Mouse (Mus musculus) liver, postnatal 0 days (tissue): ENCODE data around the gene Glrb. TPM values are rescaled to one million over a fixed set of nuclear protein-coding genes. Genes with fewer than 3 reads are reported as not detected.

Experiments used
- ATAC-seq: fragments of 200-750 bp; cut with Nextera tagmentation; 2 replicates; pipeline ENCODE4 v1.8.0; 2017; ENCODE audit warnings: mild to moderate bottlenecking, moderate library complexity
- DNase-seq: peaks from one replicate; pipeline ENCODE4 v3.0.0-alpha.2; 2016
- H3K27ac ChIP-seq: fragments of 300-500 bp; sonication (generic); 2 replicates; pipeline ENCODE4 v1.5.1; 2014; ENCODE audit warnings: antibody characterized with exemption, moderate library complexity, mild to moderate bottlenecking, low read depth
- H3K27me3 ChIP-seq: fragments of 300-500 bp; sonication (generic); 2 replicates; pipeline ENCODE4 v1.6.1; 2014; ENCODE audit warnings: low read length, control low read depth, mixed read lengths; ENCODE audit not compliant: insufficient read depth
- H3K36me3 ChIP-seq: fragments of 300-500 bp; sonication (generic); replicated peaks from 2 replicates; pipeline ENCODE4 v1.6.1; 2014; ENCODE audit warnings: mild to moderate bottlenecking, control low read depth, low read length, moderate library complexity, mixed read lengths; ENCODE audit not compliant: insufficient read depth
- H3K4me1 ChIP-seq: fragments of 300-500 bp; sonication (generic); 2 replicates; pipeline ENCODE4 v1.6.1; 2014; ENCODE audit warnings: antibody characterized with exemption, mild to moderate bottlenecking, control low read depth; ENCODE audit not compliant: insufficient read depth
- H3K4me2 ChIP-seq: fragments of 300-500 bp; sonication (generic); 2 replicates; pipeline ENCODE4 v1.6.1; 2014; ENCODE audit warnings: low read depth, mild to moderate bottlenecking, low read length, moderate library complexity, mixed read lengths
- H3K4me3 ChIP-seq: fragments of 300-500 bp; sonication (generic); 2 replicates; pipeline ENCODE4 v1.5.1; 2014; ENCODE audit warnings: low read depth, low read length
- H3K9ac ChIP-seq: fragments of 300-500 bp; sonication (generic); replicated peaks from 2 replicates; pipeline ENCODE4 v1.6.1; 2014; ENCODE audit warnings: mild to moderate bottlenecking, moderate library complexity
- H3K9me3 ChIP-seq: fragments of 300-500 bp; sonication (generic); 2 replicates; pipeline ENCODE4 v1.6.1; 2016; ENCODE audit warnings: mild to moderate bottlenecking, control low read depth, low read length, mixed read lengths
- CTCF ChIP-seq: sonication (generic); IDR thresholded peaks from 2 replicates; pipeline ENCODE4 v1.5.1; 2016; ENCODE audit warnings: antibody characterized with exemption, low read depth
- EP300 ChIP-seq: IDR thresholded peaks from 2 replicates; pipeline ENCODE4 v1.6.1; 2016; ENCODE audit warnings: antibody characterized with exemption, low read depth, mild to moderate bottlenecking
- WGBS: fragments of 180-500 bp; shearing (Covaris S2); extraction: QIAGEN DNeasy Blood & Tissue Kit; methylation state at CpG from one replicate; pipeline ENCODE4 v1.1.7; 2014; ENCODE audit not compliant: insufficient replicate concordance; 5-methylcytosine and 5-hydroxymethylcytosine counted together
- polyA plus RNA-seq: library from polyadenylated mRNA; unstranded; fragments of >200 nt; fragmentation: Nextera tagmentation; extraction: Ambion mirVana; gene quantifications from 2 replicates; pipeline ENCODE4 v1.2.1, GENCODE M21; 2015

The Glrb gene
- polyA plus RNA-seq, 1 experiment from 2014 or later: 0.05 TPM

DNA sequence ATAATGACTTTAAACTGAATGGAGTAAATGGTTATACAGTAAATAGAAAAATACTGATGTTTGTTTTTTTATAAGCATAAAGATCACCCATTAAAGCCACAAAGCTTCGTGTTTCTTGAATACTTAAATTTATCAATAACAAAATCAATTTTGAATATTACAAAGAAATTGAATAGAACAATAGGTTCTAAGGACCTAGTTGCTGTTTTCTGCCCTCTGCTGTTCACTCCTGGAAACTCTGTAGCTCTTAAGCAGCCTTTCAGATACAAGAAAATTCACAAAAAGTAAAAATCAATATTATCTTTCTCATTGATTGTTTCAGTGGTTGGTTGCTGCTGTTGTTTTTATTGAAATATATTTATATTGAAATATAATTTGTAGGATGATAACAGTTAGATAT, 108.1 kb downstream of the Glrb start:
- Histone ChIP-seq H3K4me1 (0 out of 2 replicates have a peak, but pooled peaks cover 6% of the 10 kb centered on the region), H3K9me3 (no peaks in the 10 kb centered on the region), H3K9ac (no peak overlapping the region), H3K4me3 (no peak overlapping the region), H3K36me3 (no peaks in the 10 kb centered on the region), H3K27ac (no peak overlapping the region), H3K27me3 (peaks cover 25% of the 10 kb centered on the region), H3K4me2 (no peak overlapping the region)
- DNase-seq (no peak), ATAC-seq (no peak)
- TF ChIP-seq CTCF: peak; percentile 28; the same call in 1 of the 2 replicates
- no peak for TF ChIP-seq EP300
- WGBS: 12% methylated on average over 1 of the region's 1 CpGs

DNA sequence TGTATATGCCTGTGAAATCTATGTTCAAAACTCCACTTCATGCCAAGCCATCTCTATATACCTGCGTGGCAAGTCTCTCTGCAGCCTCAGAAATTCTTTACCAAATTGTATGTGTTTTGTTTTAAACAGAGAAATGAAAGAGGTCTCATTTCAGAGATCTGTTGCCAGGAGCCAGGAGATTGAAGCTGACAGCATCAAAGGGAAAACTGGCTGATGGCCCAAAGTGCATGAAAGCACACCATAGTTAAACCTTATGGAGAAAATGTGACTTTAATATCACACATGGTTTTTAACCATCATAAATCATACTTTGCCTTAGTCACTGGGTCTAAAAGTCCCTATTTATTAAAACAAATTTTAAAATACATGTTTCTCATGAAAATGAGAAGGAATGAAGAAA, 109.6 kb downstream of the Glrb start:
- no peaks in the 10 kb centered on the region for H3K36me3 ChIP-seq
- no peak for ATAC-seq
- no peak for DNase-seq
- no peak overlapping the region for H3K4me2 ChIP-seq
- peaks cover 27% of the 10 kb centered on the region for H3K27me3 ChIP-seq
- no peak overlapping the region for H3K4me3 ChIP-seq
- 0 out of 2 replicates have a peak, but pooled peaks cover 6% of the 10 kb centered on the region for H3K4me1 ChIP-seq
- no peak overlapping the region for H3K27ac ChIP-seq
- H3K9me3 ChIP-seq: no peaks in the 10 kb centered on the region
- no peak overlapping the region for H3K9ac ChIP-seq
- TF ChIP-seq CTCF: no peak
- TF ChIP-seq EP300: no peak
- WGBS: 50% methylated on average over 1 of the region's 1 CpGs

DNA sequence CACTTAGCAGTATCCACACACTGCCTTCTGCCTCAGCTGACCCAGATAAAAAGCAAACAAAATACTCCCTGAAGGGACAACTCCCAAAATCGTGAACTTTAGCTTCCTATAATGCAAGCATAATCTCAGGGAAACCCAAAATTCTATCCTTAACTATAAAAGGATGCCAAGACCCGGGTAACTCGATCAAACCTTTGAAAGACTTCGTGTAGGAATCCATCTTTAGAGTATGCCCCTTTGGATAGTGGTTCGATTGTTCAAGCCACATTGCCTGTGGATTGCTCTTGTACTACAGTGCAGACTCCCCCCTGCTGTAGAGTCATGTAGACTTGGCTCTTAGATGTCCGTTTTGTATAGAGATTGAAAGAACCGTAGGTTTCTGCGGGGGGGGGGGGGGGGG, 110.2 kb downstream of the Glrb start:
- no peaks in the 10 kb centered on the region for H3K9me3 ChIP-seq
- no peak for TF ChIP-seq EP300
- no peak for TF ChIP-seq CTCF
- DNase-seq (no peak), ATAC-seq (no peak)
- H3K27ac ChIP-seq: no peak overlapping the region
- no peaks in the 10 kb centered on the region for H3K36me3 ChIP-seq
- WGBS: 59% methylated on average over 8 of the region's 8 CpGs
- no peak overlapping the region for H3K4me2 ChIP-seq
- H3K4me3 ChIP-seq: no peak overlapping the region
- H3K27me3 ChIP-seq: peaks cover 27% of the 10 kb centered on the region
- 0 out of 2 replicates have a peak, but pooled peaks cover 6% of the 10 kb centered on the region for H3K4me1 ChIP-seq
- no peak overlapping the region for H3K9ac ChIP-seq

DNA sequence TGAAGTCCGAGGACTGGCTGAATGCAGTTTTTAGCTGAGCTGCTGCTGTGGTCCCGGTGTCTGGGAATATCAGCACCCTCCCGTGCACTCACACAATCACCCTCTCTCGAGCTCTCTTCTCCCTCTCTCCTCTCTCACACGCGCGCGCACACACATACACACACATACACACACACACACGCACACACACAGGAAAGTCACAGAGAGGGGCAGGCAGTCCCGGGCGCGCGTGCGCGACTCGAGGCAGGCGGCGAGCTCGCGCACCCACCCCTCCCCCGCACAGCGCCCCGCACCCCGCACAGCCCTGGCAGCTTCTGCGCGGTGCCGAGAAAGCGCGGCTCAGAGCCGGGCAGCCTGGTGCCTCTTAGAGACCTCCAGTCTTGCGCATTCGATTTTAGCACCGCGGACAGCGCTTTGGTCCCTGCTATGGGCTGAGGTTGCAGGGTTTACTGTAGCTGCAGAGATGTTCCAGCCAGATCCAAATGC, 110.8 kb downstream of the Glrb start, which contains the start of gene Gria2:
Gene Gria2 (minus strand): TSS at position 240 of the 486 bp plus-strand sequence.
- Histone ChIP-seq H3K4me1 (0 out of 2 replicates have a peak, but pooled peaks cover 6% of the 10 kb centered on the region), H3K4me2 (peak within 1 kb of the TSS; percentile 27; the same call in 1 of the 2 replicates), H3K9me3 (no peaks in the 10 kb centered on the region), H3K36me3 (no peaks in the 10 kb centered on the region), H3K27me3 (peaks cover 27% of the 10 kb centered on the region), H3K27ac (no peak within 1 kb of the TSS), H3K9ac (no peak within 1 kb of the TSS), H3K4me3 (no peak within 1 kb of the TSS)
- 2% methylated on average over 35 of the region's 35 CpGs for WGBS
- TF ChIP-seq CTCF (no peak), EP300 (no peak)
- ATAC-seq (peak; percentile 54), DNase-seq (peak; percentile 55)

DNA sequence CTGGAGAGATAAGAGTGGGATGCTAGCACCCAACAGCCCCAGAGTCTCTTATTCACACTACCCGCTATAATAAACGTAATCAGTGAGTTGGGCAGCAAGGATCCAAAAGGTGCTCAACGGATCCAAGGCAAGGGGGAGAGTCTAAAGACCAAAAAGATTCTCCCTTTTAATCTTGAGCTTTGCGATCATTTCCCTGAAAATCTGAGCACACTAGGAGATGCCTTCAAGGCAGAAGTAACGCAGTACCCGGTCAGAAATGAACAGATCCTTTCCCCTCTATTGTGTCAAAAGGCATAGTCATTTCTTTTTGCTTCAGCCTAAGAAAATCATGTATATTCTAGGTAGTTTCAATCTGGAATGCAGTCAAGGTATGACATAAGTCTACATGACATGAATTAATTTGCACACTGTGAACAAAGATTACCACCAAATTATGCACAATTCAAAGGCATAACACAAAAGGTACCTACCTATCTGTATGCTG, 111.6 kb downstream of the Glrb start:
- Histone ChIP-seq H3K9me3 (no peaks in the 10 kb centered on the region), H3K4me2 (no peak overlapping the region), H3K36me3 (no peaks in the 10 kb centered on the region), H3K4me3 (no peak overlapping the region), H3K4me1 (0 out of 2 replicates have a peak, but pooled peaks cover 6% of the 10 kb centered on the region), H3K27ac (no peak overlapping the region), H3K9ac (no peak overlapping the region), H3K27me3 (peaks cover 27% of the 10 kb centered on the region)
- ATAC-seq: no peak
- no peak for DNase-seq
- TF ChIP-seq EP300 (no peak), CTCF (no peak)
- WGBS: 30% methylated on average over 6 of the region's 6 CpGs

DNA sequence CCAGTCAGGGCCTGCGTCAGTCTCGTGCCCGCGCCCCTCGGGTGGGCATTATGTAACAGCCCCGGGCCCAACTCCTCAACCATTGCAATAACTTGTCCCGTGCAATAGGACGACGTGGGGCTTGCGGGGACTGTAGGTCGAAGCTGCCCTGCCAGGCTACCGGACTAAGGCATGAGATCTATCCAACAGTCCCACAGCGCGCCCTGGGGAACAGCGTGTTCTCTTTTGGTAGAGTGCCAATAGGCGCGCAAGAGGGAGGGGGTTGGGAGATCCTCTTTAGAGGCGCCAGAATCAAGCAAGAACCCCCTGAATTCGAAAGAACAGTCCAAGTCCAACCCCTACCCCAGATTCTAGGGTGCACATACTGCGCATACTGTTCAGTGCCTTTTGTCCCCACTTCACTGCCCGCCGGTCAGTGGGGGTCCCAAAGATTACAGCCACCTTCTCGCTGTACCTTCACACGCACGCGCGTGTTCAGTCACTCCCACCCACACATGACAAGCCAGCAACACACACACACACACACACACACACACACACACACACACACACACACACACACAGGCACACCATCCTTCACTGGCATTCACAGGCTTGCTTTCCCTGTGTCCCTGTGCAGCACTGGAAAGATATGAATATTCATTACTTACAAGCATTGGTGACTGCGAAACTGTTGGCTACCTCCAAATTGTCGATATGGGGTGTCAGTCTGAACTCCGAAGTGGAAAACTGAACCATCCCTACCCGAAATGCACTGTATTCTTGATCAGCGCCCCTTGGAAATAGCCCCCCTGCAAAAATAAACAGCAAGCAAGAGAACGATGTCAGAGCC, 112.2 kb downstream of the Glrb start:
- DNase-seq (peak; percentile 14), ATAC-seq (no peak)
- no peak overlapping the region for H3K9ac ChIP-seq
- no peak overlapping the region for H3K27ac ChIP-seq
- H3K36me3 ChIP-seq: no peaks in the 10 kb centered on the region
- no peak for TF ChIP-seq EP300
- TF ChIP-seq CTCF: no peak
- no peaks in the 10 kb centered on the region for H3K9me3 ChIP-seq
- peak overlapping the region; percentile 32; the same call in 1 of the 2 replicates for H3K4me2 ChIP-seq
- no peak overlapping the region for H3K4me3 ChIP-seq
- H3K4me1 ChIP-seq: 0 out of 2 replicates have a peak, but pooled peaks cover 6% of the 10 kb centered on the region
- 12% methylated on average over 33 of the region's 33 CpGs for WGBS
- peaks cover 27% of the 10 kb centered on the region for H3K27me3 ChIP-seq
